Mouse (Mus musculus) spleen, postnatal 4 days (tissue): ENCODE measurements around the gene Arhgap19.

Source experiments
- DNase-seq, 2 experiments: peaks; one replicate each; pipeline ENCODE4 v3.0.0; 2022; ENCODE audit warnings: low spot score in 2 of 2

Gene Arhgap19

GRCm38 (mm10) chr19:41800451-41800850, 1.4 kb downstream of the Arhgap19 start:
- DNase-seq = no peak

- DNase-seq = no peak
These were observed 4.3 kb downstream of the Arhgap19 start for GRCm38 (mm10) chr19:41797536-41797935.

GRCm38 (mm10) chr19:41796789-41797327, 5.0 kb downstream of the Arhgap19 start:
- DNase-seq = no peak

- no peak for DNase-seq
These were observed 5.6 kb downstream of the Arhgap19 start for GRCm38 (mm10) chr19:41796148-41796760.

- no peak for DNase-seq
These were observed 6.9 kb downstream of the Arhgap19 start for GRCm38 (mm10) chr19:41794901-41795300.

GRCm38 (mm10) chr19:41794017-41794416, 7.8 kb downstream of the Arhgap19 start:
- DNase-seq = no peak

GRCm38 (mm10) chr19:41792934-41793486, 8.8 kb downstream of the Arhgap19 start:
- no peak for DNase-seq

GRCm38 (mm10) chr19:41791384-41791783, 10.5 kb downstream of the Arhgap19 start:
- DNase-seq = no peak

- no peak for DNase-seq
These were observed 12.5 kb downstream of the Arhgap19 start for GRCm38 (mm10) chr19:41789110-41789961.

- no peak for DNase-seq
These were observed 15.0 kb downstream of the Arhgap19 start for GRCm38 (mm10) chr19:41786896-41787295.

GRCm38 (mm10) chr19:41777514-41777913, 24.3 kb downstream of the Arhgap19 start:
- no peak for DNase-seq

- DNase-seq = no peak
These were observed 33.1 kb downstream of the Arhgap19 start for GRCm38 (mm10) chr19:41768711-41769110.

GRCm38 (mm10) chr19:41766628-41767027, 35.2 kb downstream of the Arhgap19 start:
- no peak for DNase-seq

- DNase-seq = peak; percentile 84 to 95
These were observed 37.8 kb downstream of the Arhgap19 start for GRCm38 (mm10) chr19:41763870-41764660.

- DNase-seq = peak in 1 of 2 experiments; percentile 33
These were observed 40.3 kb downstream of the Arhgap19 start for GRCm38 (mm10) chr19:41761529-41761928.

- no peak for DNase-seq
These were observed 42.1 kb downstream of the Arhgap19 start for GRCm38 (mm10) chr19:41759765-41760164.

- no peak for DNase-seq
These were observed 42.6 kb downstream of the Arhgap19 start for GRCm38 (mm10) chr19:41759270-41759669.

- no peak for DNase-seq
These were observed 47.1 kb downstream of the Arhgap19 start for GRCm38 (mm10) chr19:41754760-41755159.

GRCm38 (mm10) chr19:41751906-41752305, 49.9 kb downstream of the Arhgap19 start:
- DNase-seq = no peak

GRCm38 (mm10) chr19:41747436-41747835, 54.4 kb downstream of the Arhgap19 start:
- DNase-seq = no peak

- no peak for DNase-seq
These were observed 55.8 kb downstream of the Arhgap19 start for GRCm38 (mm10) chr19:41745941-41746557.
